Mouse (Mus musculus) gastrocnemius, adult 2 months (tissue): Measurements from ENCODE around the gene Gm128. TPM values are rescaled to one million over a fixed set of nuclear protein-coding genes. Genes with fewer than 3 reads are reported as not detected.

Experiments used
- DNase-seq: peaks from one replicate; pipeline ENCODE4 v3.0.0; 2022
- H3K27ac ChIP-seq: fragments of 200-600 bp; 2 replicates; pipeline ENCODE4 v1.8.1; 2022; ENCODE audit warnings: mild to moderate bottlenecking
- H3K4me3 ChIP-seq: fragments of 200-600 bp; 2 replicates; pipeline ENCODE4 v1.8.1; 2022; ENCODE audit warnings: mild to moderate bottlenecking, moderate library complexity
- CTCF ChIP-seq: fragments of 200-600 bp; IDR thresholded peaks from 2 replicates; pipeline ENCODE4 v1.8.1; 2022; ENCODE audit warnings: antibody characterized with exemption, mild to moderate bottlenecking, moderate library complexity
- intact Hi-C: fragments of 180-260 bp; cut with DNase I; formaldehyde crosslinking; loops from one replicate; pipeline ENCODE4 v1.15.1; 2025
- total RNA-seq, 2 experiments: library from RNA; stranded (reverse); gene quantifications; 2 replicates each; pipeline ENCODE4 v1.2.3; 2021

Gene Gm128
- total RNA-seq, 2 experiments from 2014 or later: 0.11 TPM; not detected in 1

DNA sequence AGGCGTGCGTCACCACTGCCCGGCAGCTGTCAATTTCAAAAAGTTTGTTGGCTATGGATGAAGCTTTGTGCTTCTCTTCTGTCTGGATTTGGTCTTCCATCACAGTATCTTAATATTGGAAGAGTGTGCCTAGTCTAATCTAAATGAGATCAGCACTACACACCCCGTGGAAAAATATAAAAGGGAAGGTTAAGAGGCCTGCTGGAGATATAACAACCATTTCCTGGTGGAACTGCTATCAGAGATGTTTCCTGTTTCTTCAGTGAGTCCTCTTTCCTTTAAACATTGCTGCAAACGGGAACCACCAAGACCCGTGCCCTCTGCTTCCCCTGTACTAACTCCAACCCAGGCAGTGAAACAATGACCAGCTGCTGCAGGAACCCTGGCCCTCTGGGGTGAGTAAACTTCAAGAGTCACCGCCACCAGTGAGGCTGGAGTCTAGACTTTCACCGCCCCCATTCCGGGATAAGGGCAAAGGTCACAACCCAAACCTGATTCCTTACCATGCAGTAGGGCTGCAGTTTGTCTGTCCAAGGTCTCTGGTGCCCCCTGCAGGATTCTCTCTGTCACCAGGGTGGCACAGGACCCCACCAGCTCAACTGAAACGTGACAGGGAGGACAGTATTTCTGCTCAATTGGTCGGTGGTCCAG lies 21.8 kb upstream of the Gm128 start:
- DNase-seq: peak; percentile 89
- intact Hi-C loops: loop anchor here (5.0 kb wide), 2 partner anchors 46 to 121 kb away; partner anchors contain the start of genes Gabpb2 and Tnfaip8l2
- TF ChIP-seq CTCF: peak; percentile 88
- H3K4me3 ChIP-seq: peak overlapping the region; percentile 30; the same call in 1 of the 2 replicates
- peak overlapping the region; percentile 87 for H3K27ac ChIP-seq

DNA sequence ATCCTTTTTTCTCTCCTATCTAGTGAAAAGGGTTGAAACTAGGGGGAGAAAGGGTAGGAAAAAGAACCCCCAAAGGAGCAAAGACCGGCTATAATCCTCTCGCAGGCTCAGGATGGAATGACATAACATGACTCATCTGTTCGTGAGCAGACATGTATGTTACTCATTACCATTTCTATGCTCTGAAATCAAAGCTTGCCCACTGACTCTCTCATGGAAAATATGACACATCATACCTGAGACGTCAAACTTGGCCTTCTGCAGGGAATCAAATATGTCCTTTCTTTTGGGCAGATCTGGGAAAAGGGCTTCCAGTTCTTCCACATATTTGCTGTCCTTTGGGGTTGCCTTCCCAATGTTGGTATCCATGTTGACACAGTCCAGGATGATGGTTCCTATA lies 20.6 kb upstream of the Gm128 start:
- intact Hi-C loops: loop anchor here (5.0 kb wide), 2 partner anchors 45 to 120 kb away; partner anchors contain the start of genes Gabpb2 and Tnfaip8l2
- DNase-seq: no peak
- TF ChIP-seq CTCF: no peak
- H3K27ac ChIP-seq: no peak overlapping the region
- no peak overlapping the region for H3K4me3 ChIP-seq

GRCm38 (mm10) chr3:95256931-95257330 lies 15.5 kb upstream of the Gm128 start:
- no peak for DNase-seq
- no peak for TF ChIP-seq CTCF
- no peak overlapping the region for H3K27ac ChIP-seq
- no peak overlapping the region for H3K4me3 ChIP-seq
- intact Hi-C loops: no loop called here

GRCm38 (mm10) chr3:95250783-95251424 lies 9.5 kb upstream of the Gm128 start, which contains the start of gene Bnipl:
Gene Bnipl (minus strand): TSS chr3:95251193.
- no peak within 1 kb of the TSS for H3K27ac ChIP-seq
- DNase-seq: no peak
- H3K4me3 ChIP-seq: no peak within 1 kb of the TSS
- intact Hi-C loops: no loop called here
- no peak for TF ChIP-seq CTCF

DNA sequence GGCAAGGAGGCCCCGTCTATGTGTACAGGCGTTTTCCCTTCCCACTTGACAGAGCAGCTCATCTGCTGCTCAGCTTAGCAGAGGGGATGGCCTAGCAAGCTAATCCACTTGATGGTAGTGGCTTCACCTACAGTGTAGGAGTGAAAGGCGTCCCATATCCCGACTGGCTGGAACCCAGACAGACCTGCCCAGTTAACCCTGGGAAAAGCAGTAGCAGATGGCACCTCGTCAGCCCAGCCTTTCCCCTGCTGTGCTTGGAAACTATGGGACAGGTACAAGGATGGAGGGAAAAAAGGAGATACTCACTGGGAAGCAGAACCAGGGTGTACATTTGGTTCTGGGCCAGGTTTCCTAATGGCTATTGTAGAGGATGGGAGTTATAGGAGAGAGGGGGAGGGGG lies 9.0 kb upstream of the Gm128 start:
- no peak for DNase-seq
- no peak for TF ChIP-seq CTCF
- Histone ChIP-seq H3K27ac (no peak overlapping the region), H3K4me3 (no peak overlapping the region)
- intact Hi-C loops: no loop called here

- Histone ChIP-seq H3K4me3 (no peak overlapping the region), H3K27ac (no peak overlapping the region)
- intact Hi-C loops: no loop called here
- TF ChIP-seq CTCF: no peak
- DNase-seq: no peak
Observed at GRCm38 (mm10) chr3:95247660-95248336, 6.4 kb upstream of the Gm128 start.

DNA sequence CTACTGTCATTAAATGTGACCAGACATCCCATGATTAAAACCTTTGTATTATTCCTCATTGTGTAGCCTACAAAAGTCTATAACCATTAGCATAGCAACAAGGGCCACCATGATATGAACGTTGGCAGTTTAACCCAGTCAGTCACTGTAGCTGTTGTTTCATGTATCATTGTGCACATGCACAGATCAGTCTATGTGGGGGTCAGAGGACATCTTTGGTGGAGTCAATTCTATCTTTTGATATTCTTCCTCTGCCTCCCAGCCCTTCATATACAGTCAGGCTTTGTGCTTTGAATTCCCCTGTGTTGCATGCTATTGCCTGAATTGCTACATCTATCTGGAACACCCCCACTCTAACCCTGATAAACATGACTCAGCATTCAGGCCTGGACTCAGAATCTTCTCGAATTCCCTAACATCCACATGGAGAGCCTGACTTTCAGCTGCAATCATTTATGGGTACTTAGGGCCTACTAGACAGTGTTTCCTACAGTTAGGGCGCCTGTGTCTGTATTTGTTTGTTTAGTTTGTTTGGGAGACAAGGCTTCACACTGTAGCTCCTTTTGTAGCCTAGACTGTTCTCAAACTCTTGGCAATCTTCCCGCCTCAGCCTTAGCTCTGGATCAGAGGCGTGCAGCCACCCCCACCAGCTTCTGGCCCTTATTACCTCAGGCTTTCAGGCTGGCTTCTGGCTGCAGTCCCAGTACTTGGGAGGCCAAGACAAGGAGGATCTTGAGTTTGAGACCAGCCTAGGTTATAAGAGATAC lies 5.2 kb upstream of the Gm128 start:
- no peak overlapping the region for H3K4me3 ChIP-seq
- peak overlapping the region; percentile 31; the same call in 1 of the 2 replicates for H3K27ac ChIP-seq
- TF ChIP-seq CTCF: no peak
- DNase-seq: no peak
- intact Hi-C loops: no loop called here

GRCm38 (mm10) chr3:95243086-95243485 lies 1.7 kb upstream of the Gm128 start:
- Histone ChIP-seq H3K4me3 (no peak overlapping the region), H3K27ac (no peak overlapping the region)
- no peak for TF ChIP-seq CTCF
- DNase-seq: no peak
- intact Hi-C loops: no loop called here

GRCm38 (mm10) chr3:95240900-95241299 lies 498 bp downstream of the Gm128 start:
- Histone ChIP-seq H3K4me3 (no peak overlapping the region), H3K27ac (no peak overlapping the region)
- TF ChIP-seq CTCF: no peak
- intact Hi-C loops: no loop called here
- no peak for DNase-seq

GRCm38 (mm10) chr3:95239971-95240370 lies 1.4 kb downstream of the Gm128 start:
- H3K27ac ChIP-seq: no peak overlapping the region
- no peak overlapping the region for H3K4me3 ChIP-seq
- DNase-seq: peak; percentile 42
- TF ChIP-seq CTCF: no peak
- intact Hi-C loops: no loop called here

DNA sequence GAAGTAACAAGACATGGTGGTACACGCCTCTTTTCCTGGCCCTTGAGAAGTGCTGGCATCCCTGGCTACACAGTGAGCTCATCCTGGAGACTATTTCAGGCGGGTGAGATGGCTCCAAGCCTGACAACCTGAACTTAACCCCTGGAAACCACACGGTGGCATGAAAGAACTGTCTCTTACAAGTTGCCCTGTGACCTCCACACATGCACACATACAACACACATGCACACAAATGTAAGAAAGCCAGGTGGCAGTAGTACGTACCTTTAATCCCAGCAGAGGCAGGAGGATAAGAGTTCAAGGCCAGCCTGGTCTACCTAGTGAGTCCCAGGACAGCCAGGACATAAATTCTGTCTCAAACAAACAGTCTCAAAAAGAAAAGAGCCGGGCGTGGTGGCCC lies 2.4 kb downstream of the Gm128 start:
- TF ChIP-seq CTCF: no peak; the same call in 1 of the 2 replicates
- H3K27ac ChIP-seq: peak overlapping the region; percentile 35; the same call in 1 of the 2 replicates
- H3K4me3 ChIP-seq: no peak overlapping the region
- DNase-seq: no peak
- intact Hi-C loops: no loop called here

DNA sequence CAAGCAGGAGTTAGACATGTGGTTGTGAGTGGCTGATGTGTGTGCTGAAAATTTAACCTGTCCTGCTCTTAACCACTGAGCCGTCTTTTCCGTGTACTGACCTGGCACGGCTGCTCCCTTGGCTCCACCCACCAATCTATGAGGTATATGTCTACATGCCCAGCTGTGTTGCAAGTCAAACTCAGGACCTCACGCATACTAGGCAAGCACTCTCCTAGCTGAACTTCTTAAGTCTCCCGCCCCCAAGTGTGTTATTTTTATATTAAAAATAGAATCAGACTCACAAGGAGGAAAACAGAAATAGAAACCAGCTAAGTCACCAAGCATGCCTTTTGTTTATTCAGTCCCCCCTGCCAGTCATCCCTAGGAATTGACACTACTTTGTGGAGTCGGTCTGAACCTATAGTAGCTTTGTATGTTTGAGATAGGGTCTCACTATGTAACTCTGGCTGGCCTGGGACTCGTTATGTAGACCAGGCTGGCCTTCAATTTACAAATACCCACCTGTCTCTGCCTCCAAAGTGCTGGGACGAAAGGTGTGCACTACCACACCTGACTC lies 3.8 kb downstream of the Gm128 start:
- H3K27ac ChIP-seq: peak overlapping the region; percentile 74
- TF ChIP-seq CTCF: no peak
- H3K4me3 ChIP-seq: no peak overlapping the region
- intact Hi-C loops: no loop called here
- DNase-seq: no peak
